Mouse (Mus musculus) MEL (cell line): Measurements from ENCODE around the gene Card10. TPM values are rescaled to one million over a fixed set of nuclear protein-coding genes. Genes with fewer than 3 reads are reported as not detected.

ENCODE experiments used
- DNase-seq: peaks from one replicate; pipeline ENCODE4 v3.0.0; 2011; ENCODE audit warnings: low read depth, low spot score
- H3K27ac ChIP-seq: 2 replicates; pipeline ENCODE4 v1.5.1; 2012; ENCODE audit warnings: low read depth, mild to moderate bottlenecking, control low read depth, low read length, moderate library complexity; ENCODE audit not compliant: control insufficient read depth
- H3K27me3 ChIP-seq, 2 experiments: fragments of 150-350 bp in 1 of 2; sonication (generic) in 1 of 2; 2 replicates each; pipeline ENCODE4 v1.6.1; 2012; ENCODE audit warnings: low read length in 2 of 2, mild to moderate bottlenecking in 2 of 2, improper control_type of control experiment in 1 of 2, moderate library complexity in 1 of 2; ENCODE audit not compliant: insufficient read depth in 2 of 2, control insufficient read depth in 1 of 2
- H3K36me3 ChIP-seq, 2 experiments: 2 replicates each; pipeline ENCODE4 v1.6.1; 2012 to 2014; ENCODE audit warnings: low read length in 2 of 2, improper control_type of control experiment in 1 of 2, inconsistent platforms in 1 of 2, mild to moderate bottlenecking in 1 of 2; ENCODE audit not compliant: insufficient read depth in 2 of 2, control insufficient read depth in 1 of 2
- H3K4me1 ChIP-seq, 2 experiments: fragments of 150-350 bp in 1 of 2; sonication (generic) in 1 of 2; 2 replicates each; pipeline ENCODE4 v1.6.1; 2012; ENCODE audit warnings: low read length in 2 of 2, improper control_type of control experiment in 1 of 2, mild to moderate bottlenecking in 1 of 2; ENCODE audit not compliant: insufficient read depth in 2 of 2, control insufficient read depth in 1 of 2
- H3K4me3 ChIP-seq, 2 experiments: fragments of 150-350 bp in 1 of 2; sonication (generic) in 1 of 2; 2 replicates each; pipeline ENCODE4 v1.5.1; 2012; ENCODE audit warnings: low read depth in 2 of 2, low read length in 2 of 2, mild to moderate bottlenecking in 2 of 2, moderate library complexity in 2 of 2, control low read depth in 1 of 2, improper control_type of control experiment in 1 of 2; ENCODE audit not compliant: control insufficient read depth in 1 of 2, insufficient read depth in 1 of 2
- H3K79me2 ChIP-seq: 2 replicates; pipeline ENCODE4 v1.6.1; 2012; ENCODE audit warnings: mild to moderate bottlenecking, low read length, moderate library complexity; ENCODE audit not compliant: control insufficient read depth, poor library complexity, insufficient read depth
- H3K9ac ChIP-seq: 2 replicates; pipeline ENCODE4 v1.6.1; 2012; ENCODE audit warnings: low read depth, mild to moderate bottlenecking, control low read depth, low read length, moderate library complexity; ENCODE audit not compliant: control insufficient read depth, poor library complexity, severe bottlenecking
- H3K9me3 ChIP-seq: fragments of 150-350 bp; sonication (generic); replicated peaks from 2 replicates; pipeline ENCODE4 v1.6.1; 2012; ENCODE audit warnings: mild to moderate bottlenecking, low read length, improper control_type of control experiment, moderate library complexity; ENCODE audit not compliant: insufficient read depth
- BHLHE40 ChIP-seq: IDR thresholded peaks from 2 replicates; pipeline ENCODE4 v1.6.1; 2012; ENCODE audit warnings: low read depth, mild to moderate bottlenecking, inconsistent platforms, low read length, improper control_type of control experiment, borderline replicate concordance
- CHD1 ChIP-seq: IDR thresholded peaks from 2 replicates; pipeline ENCODE4 v1.6.1; 2012; ENCODE audit warnings: low read depth, mild to moderate bottlenecking, inconsistent platforms, low read length, improper control_type of control experiment
- CHD2 ChIP-seq: IDR thresholded peaks from 2 replicates; pipeline ENCODE4 v1.6.1; 2011; ENCODE audit warnings: low read length, improper control_type of control experiment
- ELF1 ChIP-seq: IDR thresholded peaks from 2 replicates; pipeline ENCODE4 v1.6.1; 2014; ENCODE audit warnings: low read depth, mild to moderate bottlenecking, inconsistent platforms, low read length, improper control_type of control experiment, moderate library complexity
- GATA1 ChIP-seq: IDR thresholded peaks from 2 replicates; pipeline ENCODE4 v1.6.1; 2011; ENCODE audit warnings: low read depth, low read length, improper control_type of control experiment
- HCFC1 ChIP-seq: IDR thresholded peaks from 2 replicates; pipeline ENCODE4 v1.6.1; 2012; ENCODE audit warnings: low read depth, mild to moderate bottlenecking, inconsistent platforms, low read length, improper control_type of control experiment, moderate library complexity
- KAT2A ChIP-seq: conservative IDR thresholded peaks from 2 replicates; pipeline ENCODE4 v1.6.1; 2012; ENCODE audit warnings: low read depth, low read length, improper control_type of control experiment, inconsistent platforms
- MAZ ChIP-seq: IDR thresholded peaks from 2 replicates; pipeline ENCODE4 v1.6.1; 2012; ENCODE audit warnings: low read depth, mild to moderate bottlenecking, inconsistent platforms, low read length, improper control_type of control experiment
- MEF2A ChIP-seq: IDR thresholded peaks from 2 replicates; pipeline ENCODE4 v1.6.1; 2014; ENCODE audit warnings: low read depth, mild to moderate bottlenecking, inconsistent platforms, low read length, improper control_type of control experiment; ENCODE audit not compliant: poor library complexity, insufficient replicate concordance, severe bottlenecking; ENCODE audit errors: extremely low read depth
- MXI1 ChIP-seq: IDR thresholded peaks from 2 replicates; pipeline ENCODE4 v1.6.1; 2011; ENCODE audit warnings: mild to moderate bottlenecking, low read depth, low read length, improper control_type of control experiment
- MYC ChIP-seq: IDR thresholded peaks from 2 replicates; pipeline ENCODE4 v1.6.1; 2011; ENCODE audit warnings: low read depth, mild to moderate bottlenecking, low read length, improper control_type of control experiment, moderate library complexity
- NRF1 ChIP-seq: IDR thresholded peaks from 2 replicates; pipeline ENCODE4 v1.6.1; 2014; ENCODE audit warnings: low read depth, mild to moderate bottlenecking, inconsistent platforms, low read length, improper control_type of control experiment, moderate library complexity; ENCODE audit not compliant: poor library complexity, insufficient read depth, severe bottlenecking
- POLR2A ChIP-seq, 2 experiments: IDR thresholded peaks; 2 replicates each; pipeline ENCODE4 v1.6.1; 2011 to 2012; ENCODE audit warnings: low read length in 2 of 2, mild to moderate bottlenecking in 2 of 2, control low read depth in 1 of 2, improper control_type of control experiment in 1 of 2, low read depth in 1 of 2, moderate library complexity in 1 of 2; ENCODE audit not compliant: control insufficient read depth in 1 of 2, insufficient read depth in 1 of 2, poor library complexity in 1 of 2
- POLR2AphosphoS2 ChIP-seq: IDR thresholded peaks from 2 replicates; pipeline ENCODE4 v1.6.1; 2011; ENCODE audit warnings: low read length, improper control_type of control experiment
- POLR2AphosphoS5 ChIP-seq: IDR thresholded peaks from 2 replicates; pipeline ENCODE4 v1.6.1; 2012; ENCODE audit warnings: low read depth, borderline replicate concordance, mild to moderate bottlenecking, inconsistent platforms, low read length, moderate library complexity, mixed read lengths
- RAD21 ChIP-seq: IDR thresholded peaks from 2 replicates; pipeline ENCODE4 v1.6.1; 2011; ENCODE audit warnings: mild to moderate bottlenecking, low read depth, low read length, improper control_type of control experiment
- SIN3A ChIP-seq: IDR thresholded peaks from 2 replicates; pipeline ENCODE4 v1.6.1; 2012; ENCODE audit warnings: low read length, improper control_type of control experiment, inconsistent platforms
- TCF12 ChIP-seq: IDR thresholded peaks from 2 replicates; pipeline ENCODE4 v1.6.1; 2014; ENCODE audit warnings: low read depth, mild to moderate bottlenecking, inconsistent platforms, low read length, improper control_type of control experiment, moderate library complexity
- UBTF ChIP-seq: IDR thresholded peaks from 2 replicates; pipeline ENCODE4 v1.6.1; 2012; ENCODE audit warnings: low read depth, mild to moderate bottlenecking, inconsistent platforms, low read length, improper control_type of control experiment, moderate library complexity, borderline replicate concordance; ENCODE audit not compliant: insufficient read depth
- USF1 ChIP-seq: IDR thresholded peaks from 2 replicates; pipeline ENCODE4 v1.6.1; 2014; ENCODE audit warnings: low read depth, mild to moderate bottlenecking, inconsistent platforms, low read length, improper control_type of control experiment, moderate library complexity
- polyA plus RNA-seq, 2 experiments: library from polyadenylated mRNA; stranded (reverse) in 1 of 2; unstranded in 1 of 2; fragments of >175 nt in 1 of 2; fragments of >200 nt in 1 of 2; gene quantifications; 2 replicates each; pipeline versions ENCODE4 v1.2.1 to v1.2.4; 2012; ENCODE audit warnings: low replicate concordance in 2 of 2, low read depth in 1 of 2; ENCODE audit not compliant: insufficient read length in 2 of 2, insufficient read depth in 1 of 2, missing spikeins in 1 of 2
- total RNA-seq: library from RNA; depleted of rRNA; stranded (reverse); fragments of 300-350 nt; gene quantifications from 2 replicates; pipeline ENCODE4 v1.2.3, GENCODE M21; 2012

The Card10 gene
- total and polyA plus RNA-seq, 3 experiments: not detected

GRCm38 (mm10) chr15:78736181-78736579 is 66.7 kb downstream of the Card10 start:
- no peak for DNase-seq
- Histone ChIP-seq H3K36me3 (no peaks in the 10 kb centered on the region), H3K9ac (no peak overlapping the region), H3K27me3 (peaks cover 0 to 14% of the 10 kb centered on the region in 2 experiments; a peak in 2 of 4 replicates), H3K27ac (no peak overlapping the region), H3K79me2 (no peaks in the 10 kb centered on the region), H3K4me3 (no peak overlapping the region), H3K9me3 (no peaks in the 10 kb centered on the region), H3K4me1 (no peaks in the 10 kb centered on the region)
- no peak for TF ChIP-seq POLR2A (IDR thresholded peaks at IDR 0.05; ENCODE audit: control insufficient read depth in 1 of 2, insufficient read depth in 1 of 2, low read depth in 1 of 2, low read length in 2 of 2, poor library complexity in 1 of 2)

GRCm38 (mm10) chr15:78735431-78736180 is 67.2 kb downstream of the Card10 start:
- H3K27me3 ChIP-seq: peaks cover 0 to 12% of the 10 kb centered on the region in 2 experiments; a peak in 2 of 4 replicates

GRCm38 (mm10) chr15:78731830-78732229 is 71.0 kb downstream of the Card10 start:
- Histone ChIP-seq H3K27me3 (peaks cover 0 to 8% of the 10 kb centered on the region in 2 experiments; a peak in 2 of 4 replicates), H3K4me1 (no peaks in the 10 kb centered on the region), H3K4me3 (no peak overlapping the region), H3K27ac (no peak overlapping the region), H3K9ac (no peak overlapping the region), H3K36me3 (no peaks in the 10 kb centered on the region), H3K79me2 (no peaks in the 10 kb centered on the region), H3K9me3 (no peaks in the 10 kb centered on the region)
- no peak for DNase-seq
- TF ChIP-seq MEF2A: no peak
- TF ChIP-seq RAD21: no peak
- no peak for TF ChIP-seq CHD1
- TF ChIP-seq SIN3A: no peak
- TF ChIP-seq POLR2AphosphoS5: no peak
- TF ChIP-seq BHLHE40: no peak
- TF ChIP-seq MYC: no peak
- TF ChIP-seq CHD2: no peak
- no peak for TF ChIP-seq MAZ
- TF ChIP-seq TCF12: no peak
- no peak for TF ChIP-seq KAT2A
- no peak for TF ChIP-seq MXI1
- no peak for TF ChIP-seq GATA1
- TF ChIP-seq POLR2AphosphoS2: no peak
- TF ChIP-seq UBTF: no peak
- TF ChIP-seq HCFC1: no peak
- TF ChIP-seq NRF1: no peak
- TF ChIP-seq POLR2A (IDR thresholded peaks at IDR 0.05; ENCODE audit: control insufficient read depth in 1 of 2, insufficient read depth in 1 of 2, low read depth in 1 of 2, low read length in 2 of 2, poor library complexity in 1 of 2): no peak
- no peak for TF ChIP-seq USF1
- no peak for TF ChIP-seq ELF1

More at GRCm38 (mm10) chr15:78735431-78736180, 67.2 kb downstream of the Card10 start:
- Histone ChIP-seq H3K79me2 (no peaks in the 10 kb centered on the region), H3K4me3 (no peak overlapping the region), H3K27ac (no peak overlapping the region), H3K36me3 (no peaks in the 10 kb centered on the region), H3K4me1 (no peaks in the 10 kb centered on the region), H3K9me3 (no peaks in the 10 kb centered on the region), H3K9ac (no peak overlapping the region)
- DNase-seq: no peak
- TF ChIP-seq MEF2A (no peak), RAD21 (no peak), CHD2 (no peak), BHLHE40 (no peak), HCFC1 (no peak), TCF12 (no peak), POLR2A (IDR thresholded peaks at IDR 0.05; ENCODE audit: control insufficient read depth in 1 of 2, insufficient read depth in 1 of 2, low read depth in 1 of 2, low read length in 2 of 2, poor library complexity in 1 of 2) (no peak)
